Mouse (Mus musculus): ENCODE measurements around the gene Tmem205. TPM values are rescaled to one million over a fixed set of nuclear protein-coding genes. Genes with fewer than 3 reads are reported as not detected.

The Tmem205 gene
- polyA plus RNA-seq, 1 experiment from 2014 or later: 42.2 TPM

DNA sequence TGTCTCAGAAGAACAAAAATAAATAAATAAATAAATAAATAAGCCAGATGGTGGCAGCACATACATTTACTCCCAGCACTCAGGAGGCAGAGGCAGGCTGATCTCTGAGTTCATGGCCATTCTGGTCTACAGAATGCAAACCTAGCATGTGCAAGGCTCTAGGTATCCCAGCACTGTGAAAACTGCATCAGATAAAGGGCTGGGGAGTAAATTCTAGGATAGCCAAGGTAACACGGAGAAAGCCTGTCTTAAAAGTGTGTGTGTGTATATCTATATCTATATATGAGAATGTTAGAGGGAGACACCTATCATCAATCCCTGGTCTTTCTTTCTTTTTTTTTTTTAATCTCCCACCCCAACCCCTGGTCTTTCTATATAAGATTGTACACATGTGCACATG lies 1.9 kb downstream of the Tmem205 start:
- no peaks in the 10 kb centered on the region; the same call in 1 of the 2 replicates for H3K27me3 ChIP-seq
- whole genome bisulfite sequencing: 95% methylated on average over 1 of the region's 1 CpGs
- H3K36me3 ChIP-seq (ENCODE audit: poor library complexity, severe bottlenecking): peaks cover 9% of the 10 kb centered on the region; the same call in 1 of the 2 replicates
- no peaks in the 10 kb centered on the region for H3K9me3 ChIP-seq (replicated peaks)
- ATAC-seq: no peak
- H3K4me3 ChIP-seq: no peak overlapping the region
- H3K4me2 ChIP-seq: 0 out of 2 replicates have a peak overlapping the region, but pooled peaks have one; percentile 64
- H3K27ac ChIP-seq: no peak overlapping the region
- H3K4me1 ChIP-seq: peaks cover 12% of the 10 kb centered on the region
- H3K9ac ChIP-seq: no peak overlapping the region

DNA sequence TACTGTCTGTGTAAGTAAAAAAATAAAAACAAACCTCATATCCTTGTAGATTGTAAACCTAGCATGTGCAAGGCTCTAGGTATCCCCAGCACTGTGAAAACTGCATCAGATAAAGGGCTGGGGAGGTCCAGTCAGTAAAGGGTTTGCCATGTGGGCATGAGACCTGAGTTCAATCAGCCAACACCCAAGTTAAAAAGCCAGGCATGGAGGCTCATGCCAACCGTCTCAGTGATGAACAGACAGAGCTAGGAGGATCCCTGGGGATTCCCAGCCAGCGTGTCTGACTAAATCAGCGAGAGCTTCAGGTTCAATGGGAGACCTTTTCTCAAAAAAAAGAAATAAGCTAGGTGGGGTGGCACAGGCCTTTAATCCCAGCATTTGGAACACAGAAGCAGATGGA lies 2.3 kb downstream of the Tmem205 start:
- Histone ChIP-seq H3K27me3 (no peaks in the 10 kb centered on the region; the same call in 1 of the 2 replicates), H3K36me3 (ENCODE audit: poor library complexity, severe bottlenecking) (peaks cover 9% of the 10 kb centered on the region; the same call in 1 of the 2 replicates), H3K4me1 (peaks cover 12% of the 10 kb centered on the region), H3K9ac (no peak overlapping the region), H3K9me3 (replicated peaks) (no peaks in the 10 kb centered on the region), H3K27ac (no peak overlapping the region), H3K4me3 (no peak overlapping the region), H3K4me2 (no peak overlapping the region)
- no peak for ATAC-seq
- 93% methylated on average over 3 of the region's 3 CpGs for WGBS

GRCm38 (mm10) chr9:21924099-21924493 lies 3.3 kb downstream of the Tmem205 start:
- H3K9ac ChIP-seq: no peak overlapping the region
- no peak overlapping the region for H3K27ac ChIP-seq
- no peak overlapping the region for H3K4me3 ChIP-seq
- WGBS: 75% methylated on average over 6 of the region's 6 CpGs
- peaks cover 12% of the 10 kb centered on the region for H3K4me1 ChIP-seq
- H3K36me3 ChIP-seq (ENCODE audit: poor library complexity, severe bottlenecking): peaks cover 9% of the 10 kb centered on the region; the same call in 1 of the 2 replicates
- ATAC-seq: no peak
- H3K9me3 ChIP-seq (replicated peaks): no peaks in the 10 kb centered on the region
- no peaks in the 10 kb centered on the region; the same call in 1 of the 2 replicates for H3K27me3 ChIP-seq
- H3K4me2 ChIP-seq: no peak overlapping the region

DNA sequence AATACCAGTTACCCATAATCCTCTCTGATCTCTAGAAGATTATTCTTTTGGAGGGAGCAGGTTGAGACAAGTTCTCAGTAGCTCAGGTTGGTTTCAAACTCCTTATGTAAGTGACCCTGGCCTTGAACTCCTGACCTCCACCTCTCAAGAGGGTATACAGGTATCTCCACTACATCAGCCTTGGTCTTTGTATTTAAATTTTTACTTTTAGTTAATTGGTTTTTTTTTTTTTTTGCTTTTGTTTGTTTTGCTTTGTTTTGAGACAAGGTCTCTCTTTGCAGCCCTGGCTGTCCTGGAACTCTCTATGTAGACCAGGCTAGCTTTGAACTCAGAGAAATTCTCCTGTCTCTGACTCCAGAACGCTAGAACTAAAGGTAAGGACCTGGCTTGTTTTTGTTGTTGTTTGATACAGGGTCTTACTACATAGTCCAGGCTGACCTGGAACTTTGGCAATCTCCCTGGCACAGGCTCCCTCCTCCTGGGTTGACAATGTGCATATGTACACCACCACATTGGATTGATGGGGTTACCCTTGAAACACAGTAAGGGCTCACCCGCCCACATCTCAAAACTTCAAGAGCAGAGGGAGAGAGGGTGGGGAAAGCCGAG lies 3.8 kb downstream of the Tmem205 start:
- no peak for ATAC-seq
- no peak overlapping the region for H3K9ac ChIP-seq
- no peaks in the 10 kb centered on the region for H3K9me3 ChIP-seq (replicated peaks)
- H3K4me1 ChIP-seq: peaks cover 12% of the 10 kb centered on the region
- no peak overlapping the region for H3K4me3 ChIP-seq
- WGBS: 87% methylated on average over 3 of the region's 3 CpGs
- no peak overlapping the region for H3K4me2 ChIP-seq
- peaks cover 9% of the 10 kb centered on the region; the same call in 1 of the 2 replicates for H3K36me3 ChIP-seq (ENCODE audit: poor library complexity, severe bottlenecking)
- H3K27ac ChIP-seq: no peak overlapping the region
- no peaks in the 10 kb centered on the region; the same call in 1 of the 2 replicates for H3K27me3 ChIP-seq

DNA sequence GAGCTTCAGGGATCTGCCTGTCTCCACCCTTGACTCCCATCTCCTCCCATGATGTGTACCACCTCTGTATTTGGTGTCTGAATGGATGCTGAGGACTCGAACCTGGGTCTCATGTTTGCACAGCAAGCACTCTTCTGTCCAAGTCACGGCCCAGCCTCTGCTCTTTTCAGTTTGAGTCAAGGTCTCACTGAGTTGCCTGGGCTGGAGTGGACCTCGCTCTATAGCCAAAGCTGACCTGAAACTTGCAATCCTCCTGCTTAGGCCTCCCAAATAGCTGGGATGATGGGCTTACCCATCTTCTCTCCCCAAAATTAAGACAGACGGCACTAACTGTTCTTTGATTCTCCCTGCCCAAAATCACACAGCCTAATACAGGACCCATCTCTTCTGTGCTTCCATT lies 4.3 kb downstream of the Tmem205 start:
- Histone ChIP-seq H3K9ac (no peak overlapping the region), H3K4me3 (no peak overlapping the region), H3K4me1 (peaks cover 16% of the 10 kb centered on the region), H3K27ac (no peak overlapping the region), H3K4me2 (no peak overlapping the region), H3K27me3 (no peaks in the 10 kb centered on the region; the same call in 1 of the 2 replicates), H3K36me3 (ENCODE audit: poor library complexity, severe bottlenecking) (peaks cover 9% of the 10 kb centered on the region; the same call in 1 of the 2 replicates), H3K9me3 (replicated peaks) (no peaks in the 10 kb centered on the region)
- no peak for ATAC-seq
- WGBS: 84% methylated on average over 4 of the region's 4 CpGs

GRCm38 (mm10) chr9:21918692-21919384 lies 8.5 kb downstream of the Tmem205 start:
- Histone ChIP-seq H3K27ac (no peak overlapping the region), H3K4me3 (0 out of 2 replicates have a peak overlapping the region, but pooled peaks have one; percentile 65), H3K9me3 (replicated peaks) (no peaks in the 10 kb centered on the region), H3K27me3 (peaks cover 22% of the 10 kb centered on the region), H3K9ac (no peak overlapping the region), H3K4me2 (peak overlapping the region; percentile 90), H3K4me1 (peaks cover 15% of the 10 kb centered on the region), H3K36me3 (ENCODE audit: poor library complexity, severe bottlenecking) (peaks cover 10% of the 10 kb centered on the region; the same call in 1 of the 2 replicates)
- no peak for ATAC-seq
- WGBS: 25% methylated on average over 5 of the region's 5 CpGs

GRCm38 (mm10) chr9:21918035-21918592 lies 9.2 kb downstream of the Tmem205 start, which contains the start of gene Rab3d:
TSS of gene Rab3d (minus strand) at chr9:21918192.
- WGBS: under 1% methylated on average over 36 of the region's 36 CpGs

DNA sequence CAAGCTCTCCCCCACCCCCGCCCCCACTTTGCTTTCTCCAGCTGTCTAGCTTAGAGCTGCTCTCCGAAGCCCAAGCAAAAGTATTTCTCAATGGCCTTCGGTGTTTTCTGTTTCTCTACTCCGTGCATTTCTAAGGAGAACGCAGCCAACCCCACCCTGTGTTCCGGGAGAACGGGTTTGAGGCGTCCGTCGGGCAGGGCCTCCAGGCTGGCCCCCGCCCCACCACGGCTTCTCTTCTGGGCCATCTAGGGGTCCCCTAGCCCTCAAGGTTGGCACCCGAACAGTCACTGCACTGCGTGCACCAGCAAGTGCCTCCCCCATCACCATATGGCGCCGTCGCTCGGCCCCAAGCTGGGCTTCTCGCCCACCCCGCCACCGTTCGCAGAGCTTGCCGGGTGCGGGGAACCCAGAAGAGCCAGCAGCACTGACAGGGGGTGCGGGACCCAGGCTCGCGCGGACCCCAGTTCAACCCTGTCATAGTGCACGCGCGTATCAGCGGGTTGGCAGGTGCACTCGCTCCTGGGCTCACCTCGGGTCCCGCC lies 9.8 kb downstream of the Tmem205 start:
- Histone ChIP-seq H3K27ac (peak overlapping the region; percentile 85), H3K27me3 (peaks cover 22% of the 10 kb centered on the region), H3K4me3 (peak overlapping the region; percentile 65), H3K4me2 (peak overlapping the region; percentile 90), H3K36me3 (ENCODE audit: poor library complexity, severe bottlenecking) (peaks cover 10% of the 10 kb centered on the region; the same call in 1 of the 2 replicates), H3K4me1 (peaks cover 15% of the 10 kb centered on the region), H3K9me3 (replicated peaks) (no peaks in the 10 kb centered on the region), H3K9ac (peak overlapping the region; percentile 76)
- 2% methylated on average over 35 of the region's 35 CpGs for WGBS
- peak; percentile 90 for ATAC-seq

More at GRCm38 (mm10) chr9:21918035-21918592, 9.2 kb downstream of the Tmem205 start, which contains the start of gene Rab3d:
- peak; percentile 94 for ATAC-seq
- Histone ChIP-seq H3K4me1 (peaks cover 15% of the 10 kb centered on the region), H3K27ac (peak within 1 kb of the TSS; percentile 85), H3K4me2 (peak within 1 kb of the TSS; percentile 90), H3K9ac (peak within 1 kb of the TSS; percentile 76), H3K9me3 (replicated peaks) (no peaks in the 10 kb centered on the region), H3K36me3 (ENCODE audit: poor library complexity, severe bottlenecking) (peaks cover 10% of the 10 kb centered on the region; the same call in 1 of the 2 replicates), H3K4me3 (peak within 1 kb of the TSS; percentile 65), H3K27me3 (peaks cover 22% of the 10 kb centered on the region)

DNA sequence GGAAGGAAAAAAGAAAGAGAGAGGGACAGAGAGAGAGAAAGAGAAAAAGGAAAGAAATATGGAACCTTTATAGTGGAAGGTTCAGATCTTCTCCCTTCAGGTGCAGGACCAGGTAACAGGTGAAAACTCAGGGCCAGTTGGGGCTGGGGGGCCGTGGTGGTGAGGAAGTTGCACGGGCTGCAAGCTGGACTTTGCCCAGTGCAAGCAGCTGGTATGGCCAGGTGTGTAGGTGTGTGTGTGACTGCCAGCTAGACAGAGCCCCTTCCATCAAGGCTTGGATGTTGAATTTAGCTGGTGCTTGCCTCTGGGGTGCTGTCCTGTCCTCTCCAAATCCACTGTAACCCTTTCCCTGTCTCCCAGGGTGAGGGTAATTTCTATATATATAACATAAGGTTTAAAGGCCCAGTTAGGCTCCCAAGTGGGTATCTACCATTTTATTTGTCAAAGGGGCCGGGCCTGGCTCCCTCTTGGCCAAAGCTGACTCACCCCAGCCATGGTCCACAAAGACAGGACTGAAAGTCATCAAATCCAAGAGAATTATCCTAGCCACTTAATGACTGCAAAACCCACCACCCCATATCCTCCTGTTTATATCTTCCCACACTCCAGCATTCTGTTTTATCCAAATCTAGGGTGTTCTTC lies 10.4 kb downstream of the Tmem205 start:
- Histone ChIP-seq H3K4me1 (peaks cover 15% of the 10 kb centered on the region), H3K4me3 (peak overlapping the region; percentile 65), H3K36me3 (ENCODE audit: poor library complexity, severe bottlenecking) (peaks cover 10% of the 10 kb centered on the region; the same call in 1 of the 2 replicates), H3K9me3 (replicated peaks) (no peaks in the 10 kb centered on the region), H3K9ac (peak overlapping the region; percentile 76), H3K27me3 (peaks cover 22% of the 10 kb centered on the region), H3K27ac (peak overlapping the region; percentile 85), H3K4me2 (peak overlapping the region; percentile 90)
- ATAC-seq: no peak
- 51% methylated on average over 3 of the region's 3 CpGs for WGBS

DNA sequence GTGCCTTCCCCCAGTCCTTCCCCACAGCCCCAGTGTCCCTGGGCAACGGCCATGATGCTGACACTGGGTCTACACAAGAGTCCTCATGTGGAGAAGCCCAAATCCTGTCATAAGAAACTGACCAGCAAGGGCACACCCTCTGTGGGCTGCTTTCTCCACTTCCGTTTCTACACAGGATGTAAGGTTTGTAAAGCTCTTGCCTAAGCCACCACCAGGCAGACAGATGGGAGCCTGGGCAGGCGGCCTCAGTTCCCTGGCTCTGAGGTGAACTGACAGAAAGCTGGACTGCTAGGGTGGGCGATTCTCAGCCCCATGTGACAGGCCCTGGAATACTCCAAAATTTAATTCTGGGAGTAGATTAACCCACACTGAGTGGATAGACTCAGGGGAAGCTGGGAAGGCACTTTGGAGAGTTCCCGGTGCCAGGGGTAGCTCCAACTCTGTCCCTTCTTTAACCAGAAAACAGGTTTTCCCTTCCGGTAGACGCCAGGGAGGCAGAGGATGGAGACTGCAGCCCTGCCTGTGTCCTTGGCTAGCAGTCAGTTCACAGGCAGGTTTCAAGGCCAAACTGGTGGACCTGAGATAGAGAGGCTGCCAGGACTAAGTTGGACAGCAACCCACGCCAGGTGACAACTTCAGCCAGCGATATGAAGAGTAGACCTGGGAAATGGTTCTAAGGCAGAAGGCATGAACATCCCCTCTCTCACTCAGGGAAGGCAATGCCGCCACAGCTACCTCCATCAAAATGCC lies 17.7 kb downstream of the Tmem205 start:
- Histone ChIP-seq H3K4me1 (no peaks in the 10 kb centered on the region), H3K36me3 (ENCODE audit: poor library complexity, severe bottlenecking) (0 out of 2 replicates have a peak, but pooled peaks cover 6% of the 10 kb centered on the region), H3K27me3 (0 out of 2 replicates have a peak, but pooled peaks cover 6% of the 10 kb centered on the region), H3K9me3 (replicated peaks) (no peaks in the 10 kb centered on the region), H3K4me2 (no peak overlapping the region), H3K27ac (no peak overlapping the region), H3K4me3 (no peak overlapping the region), H3K9ac (no peak overlapping the region)
- WGBS: 80% methylated on average over 10 of the region's 10 CpGs
- no peak for ATAC-seq

DNA sequence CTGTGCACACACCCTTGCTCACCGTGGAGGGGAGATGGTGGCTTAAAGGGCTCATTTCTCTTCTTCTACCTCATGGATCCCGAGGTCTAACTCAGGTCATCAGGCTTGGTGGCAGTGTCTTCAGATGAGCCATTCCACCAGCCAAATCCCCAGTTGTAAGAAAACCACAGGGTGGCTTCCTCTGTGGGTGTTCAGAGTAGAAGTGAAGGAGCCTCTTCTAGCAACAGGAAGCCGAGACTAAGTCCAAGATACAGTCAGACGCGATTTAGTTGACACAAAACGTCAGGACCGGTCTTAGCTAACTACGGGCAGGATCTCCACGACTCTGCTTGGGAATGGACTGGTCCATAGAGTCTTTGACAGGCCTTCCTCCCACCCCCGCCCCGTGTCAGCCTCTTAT lies 19.1 kb downstream of the Tmem205 start:
- 78% methylated on average over 11 of the region's 11 CpGs for WGBS
- H3K4me1 ChIP-seq: no peaks in the 10 kb centered on the region
- H3K4me3 ChIP-seq: no peak overlapping the region
- H3K27ac ChIP-seq: no peak overlapping the region
- H3K4me2 ChIP-seq: no peak overlapping the region
- H3K9me3 ChIP-seq (replicated peaks): no peaks in the 10 kb centered on the region
- H3K27me3 ChIP-seq: 0 out of 2 replicates have a peak, but pooled peaks cover 4% of the 10 kb centered on the region
- no peak overlapping the region for H3K9ac ChIP-seq
- H3K36me3 ChIP-seq (ENCODE audit: poor library complexity, severe bottlenecking): no peaks in the 10 kb centered on the region
- ATAC-seq: no peak
